Mouse (Mus musculus) hindbrain, embryonic 10.5 days (tissue): Measurements from ENCODE around the gene 9030612E09Rik. TPM values are rescaled to one million over a fixed set of nuclear protein-coding genes. Genes with fewer than 3 reads are reported as not detected.

Experiments
- DNase-seq: peaks from one replicate; pipeline ENCODE4 v3.0.0-alpha.2; 2017; ENCODE audit warnings: low spot score
- H3K27ac ChIP-seq: fragments of 300-500 bp; sonication (generic); 2 replicates; pipeline ENCODE4 v1.5.1; 2016; ENCODE audit warnings: mild to moderate bottlenecking, moderate library complexity
- H3K27me3 ChIP-seq: fragments of 300-500 bp; sonication (generic); 2 replicates; pipeline ENCODE4 v1.6.1; 2016; ENCODE audit warnings: mild to moderate bottlenecking; ENCODE audit not compliant: poor library complexity, insufficient read depth, severe bottlenecking
- H3K36me3 ChIP-seq: fragments of 300-500 bp; sonication (generic); 2 replicates; pipeline ENCODE4 v1.6.1; 2016; ENCODE audit warnings: mild to moderate bottlenecking, moderate library complexity
- H3K4me1 ChIP-seq: fragments of 300-500 bp; sonication (generic); replicated peaks from 2 replicates; pipeline ENCODE4 v1.6.1; 2016; ENCODE audit warnings: mild to moderate bottlenecking
- H3K4me3 ChIP-seq: fragments of 300-500 bp; sonication (generic); 2 replicates; pipeline ENCODE4 v1.5.1; 2016; ENCODE audit warnings: mild to moderate bottlenecking, moderate library complexity
- H3K9me3 ChIP-seq: fragments of 300-500 bp; sonication (generic); 2 replicates; pipeline ENCODE4 v1.6.1; 2016; ENCODE audit warnings: mild to moderate bottlenecking, moderate library complexity
- WGBS: fragments of 180-500 bp; shearing (Covaris S2); methylation state at CpG from one replicate; pipeline ENCODE4 v1.1.7; 2016; 5-methylcytosine and 5-hydroxymethylcytosine counted together
- polyA plus RNA-seq: library from polyadenylated mRNA; unstranded; fragments of >200 nt; fragmentation: Nextera tagmentation; extraction: Ambion mirVana; gene quantifications from 2 replicates; pipeline ENCODE4 v1.2.1, GENCODE M21; 2016

9030612E09Rik gene
- polyA plus RNA-seq, result 1.7 and 1.8 TPM in 2 replicates

DNA sequence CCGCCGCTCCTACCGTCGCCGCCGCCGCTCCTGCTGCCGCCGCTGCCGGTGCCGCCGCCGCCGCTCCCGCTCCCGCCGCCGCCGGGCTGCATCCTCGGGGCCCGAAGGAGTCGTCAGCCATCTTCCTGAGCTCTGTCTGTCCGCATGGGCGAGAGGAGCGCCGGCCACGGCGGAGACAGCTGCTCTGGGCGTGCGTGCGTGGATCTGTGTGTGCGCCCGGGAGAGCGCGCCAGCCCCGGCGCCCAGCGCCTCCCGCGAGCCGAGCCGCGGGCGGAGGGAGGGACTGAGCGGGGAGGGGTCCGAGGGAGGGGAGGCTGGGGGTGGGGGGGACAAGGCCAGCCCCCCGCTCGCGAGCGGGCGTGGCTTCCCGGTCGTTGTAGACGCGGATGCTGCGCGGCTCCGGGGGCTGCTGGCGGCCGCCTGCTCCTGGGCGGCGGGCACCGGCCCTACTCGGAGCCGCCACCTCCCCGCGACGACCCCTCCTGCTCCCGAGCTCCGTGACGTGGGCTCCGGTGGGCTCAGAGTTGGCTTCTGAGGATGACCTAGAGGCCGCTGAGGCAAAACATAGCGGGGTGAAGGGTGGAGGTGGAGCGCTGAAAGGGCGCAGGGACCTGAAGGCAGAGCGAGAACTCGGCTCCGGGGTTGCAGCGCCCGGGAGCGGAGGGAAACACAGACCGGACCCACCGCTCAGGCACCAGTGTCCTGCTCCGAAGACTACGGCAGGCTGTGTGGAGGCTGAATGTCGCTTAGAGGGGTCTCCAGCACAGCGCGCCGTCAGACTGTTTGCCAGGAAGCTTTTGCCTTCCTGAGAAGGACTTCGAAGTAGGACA, at the start of gene 9030612E09Rik, which contains the start of gene Sobp:
Gene 9030612E09Rik (plus strand): TSS at position 379 of the 830 bp plus-strand sequence.
Gene Sobp (minus strand): TSS at position 205 of the 830 bp plus-strand sequence.
- H3K4me1 ChIP-seq, result peaks cover 48% of the 10 kb centered on the region
- peak within 1 kb of the TSS; percentile 96 for H3K27ac ChIP-seq
- H3K4me3 ChIP-seq, result peak within 1 kb of the TSS; percentile 91
- WGBS, result under 1% methylated on average over 91 of the region's 91 CpGs
- H3K36me3 ChIP-seq, result no peaks in the 10 kb centered on the region
- H3K9me3 ChIP-seq, result no peaks in the 10 kb centered on the region
- peaks cover 72% of the 10 kb centered on the region for H3K27me3 ChIP-seq
- peak; percentile 81 for DNase-seq

DNA sequence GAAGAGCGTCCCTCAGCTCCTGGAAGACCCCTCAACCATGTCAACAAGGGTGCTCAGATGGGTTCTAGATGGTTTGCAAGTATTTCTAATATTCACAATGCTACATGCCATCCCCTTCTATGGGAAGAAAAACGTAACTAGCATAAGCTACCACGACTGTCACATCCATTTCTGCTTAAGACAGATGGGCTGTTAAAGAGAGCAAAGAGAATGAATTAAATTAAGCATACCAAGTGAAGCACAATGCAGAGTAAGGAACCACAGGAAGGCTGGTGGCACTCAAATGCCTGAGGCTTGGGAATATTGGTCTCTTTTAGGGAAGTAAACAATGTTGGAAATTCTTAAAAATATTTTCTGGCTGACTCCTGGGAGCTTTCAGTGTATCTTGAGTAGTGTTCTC, 45.8 kb upstream of the 9030612E09Rik start:
- H3K4me1 ChIP-seq, result peaks cover 39% of the 10 kb centered on the region
- WGBS, result 51% methylated on average over 3 of the region's 3 CpGs
- H3K27me3 ChIP-seq, result no peaks in the 10 kb centered on the region
- no peak for DNase-seq
- H3K36me3 ChIP-seq, result no peaks in the 10 kb centered on the region
- H3K27ac ChIP-seq, result no peak overlapping the region
- H3K9me3 ChIP-seq, result no peaks in the 10 kb centered on the region
- no peak overlapping the region for H3K4me3 ChIP-seq

DNA sequence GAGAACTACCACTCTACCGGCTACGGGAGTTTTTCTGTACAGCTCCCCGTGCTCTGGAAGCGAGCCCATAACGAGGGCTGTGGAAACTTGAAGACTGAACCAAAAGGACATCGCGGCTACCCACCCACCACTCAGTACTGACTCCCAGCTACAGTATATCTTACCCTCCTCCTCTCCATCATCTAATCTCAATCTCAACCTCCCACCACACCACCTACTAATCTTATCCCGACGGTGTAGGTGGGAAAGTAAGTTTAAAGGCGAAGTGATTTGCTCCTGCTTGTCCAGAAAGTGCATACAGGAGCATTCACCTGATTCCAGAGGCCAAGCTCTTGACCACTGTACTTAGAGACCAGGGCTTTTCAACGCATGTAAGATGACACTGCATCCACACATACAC, 40.5 kb upstream of the 9030612E09Rik start:
- WGBS, result 93% methylated on average over 11 of the region's 11 CpGs
- no peaks in the 10 kb centered on the region; the same call in 1 of the 2 replicates for H3K36me3 ChIP-seq
- peaks cover 3% of the 10 kb centered on the region; the same call in 1 of the 2 replicates for H3K4me1 ChIP-seq
- H3K4me3 ChIP-seq, result no peak overlapping the region
- no peaks in the 10 kb centered on the region for H3K27me3 ChIP-seq
- H3K9me3 ChIP-seq, result no peaks in the 10 kb centered on the region
- no peak overlapping the region for H3K27ac ChIP-seq
- DNase-seq, result no peak

DNA sequence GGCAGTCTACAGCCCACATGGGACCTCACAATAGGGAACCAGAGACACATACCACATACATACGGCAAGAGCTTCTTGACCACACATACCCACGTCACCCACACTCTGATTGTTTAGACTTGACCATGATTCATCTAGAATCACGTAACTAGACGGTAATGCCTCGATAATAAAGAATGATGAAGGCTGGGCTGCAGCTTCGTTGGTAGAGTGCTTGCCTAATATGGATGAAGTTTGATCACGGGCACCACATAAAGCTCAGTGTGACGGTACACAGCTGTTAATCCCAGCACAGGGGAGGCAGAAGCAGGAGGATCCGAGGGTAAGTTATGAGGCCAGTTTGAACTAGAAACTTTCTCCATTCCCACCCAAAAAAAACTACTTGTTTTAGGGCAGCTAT, 31.3 kb upstream of the 9030612E09Rik start:
- Histone ChIP-seq H3K27me3 (no peaks in the 10 kb centered on the region), H3K36me3 (0 out of 2 replicates have a peak, but pooled peaks cover 4% of the 10 kb centered on the region), H3K27ac (no peak overlapping the region), H3K9me3 (no peaks in the 10 kb centered on the region), H3K4me3 (no peak overlapping the region), H3K4me1 (no peaks in the 10 kb centered on the region)
- DNase-seq, result no peak
- 92% methylated on average over 9 of the region's 9 CpGs for WGBS

DNA sequence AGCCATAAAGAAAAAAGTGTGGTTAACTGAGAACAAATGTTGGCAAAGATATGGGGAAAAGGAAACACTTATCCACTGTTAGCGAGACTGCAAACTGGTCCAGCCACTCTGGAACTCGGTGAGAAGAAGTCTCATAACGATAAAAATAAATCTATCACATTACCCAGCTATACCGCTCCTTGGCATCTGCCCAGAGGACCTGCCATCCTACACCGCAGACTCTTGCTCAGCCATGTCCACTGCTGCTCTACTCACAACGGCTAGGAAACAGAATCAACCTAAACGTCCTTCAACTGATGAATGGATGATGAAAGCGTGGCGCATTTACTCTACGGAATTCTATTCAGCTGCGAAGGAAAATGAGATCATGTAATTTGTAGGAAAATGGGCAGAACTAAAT, 26.0 kb upstream of the 9030612E09Rik start:
- no peak for DNase-seq
- no peaks in the 10 kb centered on the region for H3K9me3 ChIP-seq
- no peak overlapping the region for H3K27ac ChIP-seq
- peaks cover 5% of the 10 kb centered on the region for H3K4me1 ChIP-seq
- no peak overlapping the region for H3K4me3 ChIP-seq
- no peaks in the 10 kb centered on the region for H3K27me3 ChIP-seq
- 94% methylated on average over 11 of the region's 11 CpGs for WGBS
- 0 out of 2 replicates have a peak, but pooled peaks cover 4% of the 10 kb centered on the region for H3K36me3 ChIP-seq

DNA sequence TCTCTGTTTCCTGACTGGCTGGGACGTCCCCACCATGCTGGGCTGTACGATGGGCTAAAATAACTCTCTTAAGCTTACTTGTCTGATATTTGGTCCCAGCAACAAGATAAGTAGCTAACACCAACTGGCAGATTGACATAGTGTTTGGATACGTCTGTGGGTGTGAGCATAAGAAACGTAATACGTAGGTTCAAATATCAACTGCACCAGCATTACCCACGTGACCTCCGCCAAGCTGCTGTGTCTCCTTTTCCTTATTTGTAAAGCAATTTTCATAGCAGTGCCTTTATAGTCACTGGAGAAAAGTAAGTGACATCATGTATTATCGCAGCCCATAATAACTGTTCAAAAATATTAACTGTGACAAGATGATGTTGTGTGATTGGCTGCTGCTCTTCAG, 21.9 kb upstream of the 9030612E09Rik start:
- 90% methylated on average over 8 of the region's 8 CpGs for WGBS
- H3K9me3 ChIP-seq, result no peaks in the 10 kb centered on the region
- H3K36me3 ChIP-seq, result 0 out of 2 replicates have a peak, but pooled peaks cover 9% of the 10 kb centered on the region
- H3K27me3 ChIP-seq, result no peaks in the 10 kb centered on the region
- DNase-seq, result no peak
- H3K4me3 ChIP-seq, result no peak overlapping the region
- H3K4me1 ChIP-seq, result peaks cover 33% of the 10 kb centered on the region
- H3K27ac ChIP-seq, result no peak overlapping the region

DNA sequence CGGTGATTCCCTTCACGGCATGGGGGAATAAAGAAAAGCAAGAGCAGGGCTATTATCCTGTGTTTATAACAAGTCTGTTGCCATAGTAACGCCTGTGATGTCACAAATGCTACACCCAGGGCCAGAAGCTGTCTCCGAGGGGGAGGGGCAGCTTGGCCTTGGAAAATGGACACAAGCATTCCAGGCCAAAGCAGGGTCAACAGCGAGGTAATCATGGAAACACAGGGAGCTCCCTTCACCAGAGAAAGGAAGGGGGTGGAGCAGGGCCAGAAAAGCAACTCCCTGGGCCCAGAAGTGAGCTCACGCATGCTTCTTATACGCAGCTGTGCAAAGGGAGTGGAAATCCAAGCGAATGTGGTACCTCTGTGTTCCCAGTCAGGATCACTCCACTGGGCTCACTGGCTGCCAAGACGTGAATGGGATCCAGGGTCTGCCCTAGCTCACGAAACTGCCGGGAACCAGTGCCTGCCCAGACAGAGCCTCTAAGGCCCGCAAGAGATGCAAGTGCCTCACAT, 19.4 kb upstream of the 9030612E09Rik start:
- WGBS, result 13% methylated on average over 12 of the region's 12 CpGs
- Histone ChIP-seq H3K27me3 (no peaks in the 10 kb centered on the region), H3K27ac (peak overlapping the region; percentile 86), H3K36me3 (peaks cover 9% of the 10 kb centered on the region; the same call in 1 of the 2 replicates), H3K4me3 (peak overlapping the region; percentile 20; the same call in 1 of the 2 replicates), H3K4me1 (peaks cover 33% of the 10 kb centered on the region), H3K9me3 (no peaks in the 10 kb centered on the region)
- peak; percentile 92 for DNase-seq

DNA sequence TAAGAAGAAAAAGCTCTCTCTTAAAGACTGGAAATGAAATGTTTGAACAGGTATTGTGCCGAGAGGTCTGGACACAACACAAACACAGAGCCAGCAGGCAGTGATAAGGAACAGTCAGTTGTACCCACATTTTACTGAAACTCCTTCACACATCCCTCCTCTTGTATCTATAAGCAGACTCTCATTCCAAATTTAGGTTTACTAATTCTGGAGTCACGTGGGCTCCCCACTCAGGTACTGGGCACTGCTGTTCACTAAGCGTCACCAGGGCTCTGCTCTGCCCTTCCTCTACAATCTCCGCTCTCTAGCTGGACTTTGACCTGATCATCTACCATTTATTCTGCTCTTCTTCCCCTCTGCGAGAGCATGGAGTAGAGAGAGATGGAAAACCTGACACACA, 15.6 kb upstream of the 9030612E09Rik start:
- WGBS, result 91% methylated on average over 5 of the region's 5 CpGs
- H3K27ac ChIP-seq, result no peak overlapping the region
- peaks cover 29% of the 10 kb centered on the region for H3K4me1 ChIP-seq
- no peaks in the 10 kb centered on the region for H3K27me3 ChIP-seq
- H3K4me3 ChIP-seq, result no peak overlapping the region
- peaks cover 6% of the 10 kb centered on the region for H3K9me3 ChIP-seq
- peaks cover 14% of the 10 kb centered on the region for H3K36me3 ChIP-seq
- DNase-seq, result no peak

DNA sequence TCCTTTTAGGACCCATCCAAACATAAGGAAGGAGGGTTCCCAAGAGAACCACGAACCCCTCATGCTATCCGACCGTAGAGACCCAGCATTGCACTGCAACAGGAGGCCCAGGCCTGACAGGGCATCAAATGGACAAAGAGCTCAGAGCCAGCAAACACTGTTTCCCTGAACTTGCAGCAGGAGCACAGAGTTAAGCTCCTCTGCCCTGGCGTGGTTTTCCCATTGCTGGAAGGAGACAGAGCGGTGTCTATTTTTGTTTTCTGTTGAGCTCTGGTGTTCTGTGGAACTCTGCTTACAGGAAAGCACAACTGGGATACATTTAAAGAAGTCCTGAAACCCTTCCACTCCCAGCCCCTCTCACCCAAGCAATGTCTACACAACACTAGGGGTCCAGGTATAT, 15.2 kb upstream of the 9030612E09Rik start:
- H3K27me3 ChIP-seq, result no peaks in the 10 kb centered on the region
- 80% methylated on average over 5 of the region's 5 CpGs for WGBS
- H3K4me3 ChIP-seq, result no peak overlapping the region
- DNase-seq, result no peak
- H3K4me1 ChIP-seq, result peaks cover 25% of the 10 kb centered on the region
- H3K36me3 ChIP-seq, result peaks cover 14% of the 10 kb centered on the region
- peaks cover 6% of the 10 kb centered on the region for H3K9me3 ChIP-seq
- H3K27ac ChIP-seq, result no peak overlapping the region; the same call in 1 of the 2 replicates

DNA sequence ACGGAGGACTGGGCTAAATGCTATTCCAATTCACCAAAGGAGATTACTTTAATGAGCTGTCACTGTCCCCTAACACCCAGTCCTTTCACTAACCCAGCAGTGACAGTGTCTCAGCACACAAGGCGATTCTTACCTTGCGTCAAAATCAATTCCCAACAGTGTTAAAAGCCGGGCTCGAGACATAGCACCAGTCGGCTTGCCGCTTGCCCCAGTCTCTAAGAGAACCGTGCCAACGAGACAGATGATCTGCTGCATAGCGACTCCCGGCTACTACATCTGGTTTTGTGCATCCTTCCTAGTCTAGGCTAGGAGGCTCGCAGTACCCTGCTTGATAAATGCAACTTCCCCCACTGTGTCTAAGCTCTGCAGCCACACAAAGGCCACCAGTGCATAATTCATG, 12.2 kb upstream of the 9030612E09Rik start:
- Histone ChIP-seq H3K27me3 (no peaks in the 10 kb centered on the region), H3K9me3 (peaks cover 10% of the 10 kb centered on the region), H3K27ac (no peak overlapping the region), H3K36me3 (peaks cover 9% of the 10 kb centered on the region), H3K4me1 (0 out of 2 replicates have a peak, but pooled peaks cover 5% of the 10 kb centered on the region), H3K4me3 (no peak overlapping the region)
- no peak for DNase-seq
- WGBS, result 89% methylated on average over 12 of the region's 12 CpGs

DNA sequence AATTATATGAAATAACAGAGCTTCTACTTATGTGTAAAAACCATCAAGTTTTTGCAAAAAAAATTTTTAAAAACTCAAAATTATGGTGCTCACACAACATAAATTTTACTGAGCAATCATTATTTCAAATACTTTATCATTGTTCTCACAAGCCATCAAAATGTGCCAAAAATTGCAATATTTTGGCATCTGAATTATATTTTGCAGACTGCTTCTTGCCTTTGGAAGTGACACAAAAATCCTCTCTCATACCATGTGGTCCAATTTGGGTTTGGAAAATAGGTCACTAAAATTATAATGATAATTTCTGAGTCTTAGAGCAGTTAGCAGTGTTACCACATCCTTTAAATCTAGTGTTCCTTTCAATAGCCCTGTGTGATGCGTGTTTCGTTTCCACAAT, 10.1 kb upstream of the 9030612E09Rik start:
- Histone ChIP-seq H3K27ac (no peak overlapping the region), H3K4me1 (0 out of 2 replicates have a peak, but pooled peaks cover 11% of the 10 kb centered on the region), H3K27me3 (no peaks in the 10 kb centered on the region; the same call in 1 of the 2 replicates), H3K9me3 (peaks cover 10% of the 10 kb centered on the region), H3K36me3 (peaks cover 5% of the 10 kb centered on the region), H3K4me3 (no peak overlapping the region)
- DNase-seq, result no peak
- 96% methylated on average over 2 of the region's 2 CpGs for WGBS

DNA sequence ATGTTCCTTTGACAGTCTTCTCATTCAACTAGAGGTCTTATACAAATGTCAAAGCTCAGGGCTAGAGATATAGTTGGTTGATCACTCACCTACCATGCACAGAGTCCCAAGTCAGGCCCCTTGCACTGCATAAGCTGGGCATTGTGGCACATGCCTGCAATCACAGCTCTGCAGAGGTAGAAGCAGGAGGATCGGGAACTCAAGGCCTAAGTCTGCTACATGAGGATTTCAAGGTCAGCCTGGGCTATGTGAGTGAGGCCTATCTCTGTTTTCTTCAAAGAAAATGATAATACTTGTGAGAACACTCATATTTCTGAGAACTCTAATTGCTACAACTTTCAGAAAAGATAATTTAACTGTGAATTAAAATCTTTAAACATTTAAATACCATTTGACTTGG, 8.4 kb upstream of the 9030612E09Rik start:
- H3K4me3 ChIP-seq, result no peak overlapping the region
- H3K9me3 ChIP-seq, result peaks cover 10% of the 10 kb centered on the region
- H3K4me1 ChIP-seq, result peaks cover 20% of the 10 kb centered on the region
- peaks cover 10% of the 10 kb centered on the region; the same call in 1 of the 2 replicates for H3K27me3 ChIP-seq
- peaks cover 5% of the 10 kb centered on the region; the same call in 1 of the 2 replicates for H3K36me3 ChIP-seq
- 88% methylated on average over 1 of the region's 1 CpGs for WGBS
- H3K27ac ChIP-seq, result no peak overlapping the region
- no peak for DNase-seq

DNA sequence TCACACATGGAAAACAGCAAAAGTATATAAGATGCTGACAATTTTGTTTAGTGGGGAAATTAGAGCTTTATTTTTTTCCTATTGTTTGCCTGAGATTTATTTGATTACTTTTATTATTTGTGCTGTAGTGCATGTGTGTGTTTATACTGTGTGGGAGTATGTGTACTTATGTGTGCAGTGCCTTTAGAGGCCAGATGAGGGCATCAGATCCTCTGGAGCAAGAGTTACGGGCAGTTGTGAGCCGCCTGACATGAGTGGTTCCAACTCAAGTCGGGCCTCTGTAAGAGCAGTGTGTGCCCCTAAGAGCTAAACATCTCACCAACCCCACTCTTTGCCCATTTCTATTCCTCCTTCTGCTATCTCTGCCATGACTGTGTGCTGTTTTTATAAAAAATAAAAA, 7.7 kb upstream of the 9030612E09Rik start:
- peaks cover 27% of the 10 kb centered on the region for H3K4me1 ChIP-seq
- peaks cover 10% of the 10 kb centered on the region for H3K9me3 ChIP-seq
- 91% methylated on average over 3 of the region's 3 CpGs for WGBS
- DNase-seq, result no peak
- H3K36me3 ChIP-seq, result peaks cover 5% of the 10 kb centered on the region; the same call in 1 of the 2 replicates
- no peak overlapping the region for H3K4me3 ChIP-seq
- no peak overlapping the region for H3K27ac ChIP-seq
- peaks cover 16% of the 10 kb centered on the region; the same call in 1 of the 2 replicates for H3K27me3 ChIP-seq
